Mouse (Mus musculus): Measurements from ENCODE around the gene Chd2.

DNA sequence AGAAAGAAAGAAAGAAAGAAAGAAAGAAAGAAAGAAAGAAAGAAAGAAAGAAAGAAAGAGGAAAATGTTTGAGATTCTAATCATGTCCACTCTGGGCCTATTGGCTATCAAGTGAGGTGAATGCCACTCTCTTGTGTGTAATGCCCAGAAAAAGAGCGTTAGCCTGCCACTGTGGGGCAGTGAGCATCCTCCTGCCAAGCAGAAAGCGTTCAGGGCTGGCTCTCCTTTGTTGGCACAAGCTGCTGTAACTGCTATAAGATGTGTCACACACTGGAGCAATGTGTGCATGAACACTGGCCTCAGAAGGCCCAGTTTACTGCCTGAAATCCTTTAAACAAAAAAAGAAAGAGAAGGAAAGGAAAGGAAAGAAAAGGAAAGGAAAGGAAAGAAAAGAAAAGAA is 139.5 kb downstream of the Chd2 start:
- no peak for TF ChIP-seq MYOD1 (IDR thresholded peaks at IDR 0.05; ENCODE audit: control insufficient read depth, insufficient read length, low read depth)
- TF ChIP-seq CTCF (IDR thresholded peaks at IDR 0.05; ENCODE audit: control insufficient read depth, insufficient read depth, insufficient read length) = no peak
- TF ChIP-seq MAX (IDR thresholded peaks at IDR 0.05) = no peak
- TF ChIP-seq USF1 (IDR thresholded peaks at IDR 0.05; ENCODE audit: low read depth) = no peak
- no peak for TF ChIP-seq CEBPB (IDR thresholded peaks at IDR 0.05; ENCODE audit: low read depth)
